Mouse (Mus musculus) cerebellum, adult 9-11 months (tissue): ENCODE data around the gene Lrcol1.
A peak's percentile ranks its signal among the peaks of the same experiment; 100 is the strongest.

Experiments used
- DNase-seq: peaks from one replicate; pipeline ENCODE4 v3.0.0; 2022

Gene Lrcol1

GRCm38 (mm10) chr5:110386371-110387330, 42.1 kb downstream of the Lrcol1 start:
- peak; percentile 80 for DNase-seq

DNA sequence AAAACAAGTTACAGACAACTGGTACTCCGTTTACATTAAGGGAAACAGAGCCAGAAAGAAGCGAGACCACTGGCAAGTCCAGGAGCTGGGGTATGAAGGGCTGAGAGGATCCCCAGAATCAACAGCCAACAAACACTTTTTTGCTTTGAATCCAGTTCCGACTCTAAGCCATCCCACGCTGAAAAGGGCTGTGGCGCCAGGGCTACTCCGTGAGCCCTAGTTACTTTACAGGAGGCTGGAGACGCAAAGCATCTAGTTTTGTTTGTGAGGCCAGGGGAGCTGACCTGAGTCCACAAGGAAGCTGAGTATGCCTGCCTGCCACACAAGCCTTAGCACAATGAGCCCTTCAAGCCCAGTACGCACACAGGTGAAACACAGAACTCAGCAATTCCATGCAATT, 42.8 kb downstream of the Lrcol1 start:
- DNase-seq, result no peak

DNA sequence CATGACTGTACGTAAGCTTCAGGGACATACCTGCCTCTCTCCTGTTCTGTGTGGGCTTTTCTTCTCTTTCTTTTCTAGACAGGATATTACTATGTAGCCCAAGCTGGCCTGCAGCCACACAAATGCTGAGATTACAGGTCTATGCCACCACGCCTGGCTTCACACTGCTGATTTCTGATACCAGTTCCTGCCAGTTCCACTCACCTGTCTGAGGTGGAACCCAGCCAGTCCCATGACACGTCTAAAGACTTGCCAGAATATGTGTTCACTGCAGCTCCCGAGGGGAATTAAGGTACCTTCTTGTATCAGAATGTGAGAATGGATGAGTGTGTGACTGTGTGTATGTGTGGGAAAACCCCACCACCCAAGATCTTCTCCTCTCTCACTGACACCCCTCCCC, 46.1 kb downstream of the Lrcol1 start:
- peak; percentile 87 for DNase-seq

DNA sequence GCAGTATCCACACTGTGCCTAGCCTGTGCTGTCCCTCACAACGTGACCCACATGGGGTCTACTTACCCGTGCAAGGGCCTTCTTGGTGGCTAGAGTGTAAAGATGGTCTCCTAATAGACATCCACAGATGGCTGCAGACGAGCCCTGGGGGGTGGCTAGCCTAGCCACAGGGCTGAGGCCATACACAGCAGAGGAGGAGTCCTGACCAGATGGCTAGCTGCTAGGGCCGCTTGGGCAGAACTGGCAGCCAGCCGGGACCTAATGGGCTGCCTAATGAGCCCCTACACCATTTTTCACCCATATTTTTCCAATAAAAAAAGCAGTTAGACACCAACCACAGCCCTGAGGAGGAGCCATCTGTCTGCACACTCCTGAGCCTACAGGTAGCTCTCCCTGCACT, 48.2 kb downstream of the Lrcol1 start:
- peak; percentile 90 for DNase-seq

- DNase-seq, result peak; percentile 92
Observed at GRCm38 (mm10) chr5:110395006-110395661, 50.6 kb downstream of the Lrcol1 start.

GRCm38 (mm10) chr5:110401101-110401500, 56.6 kb downstream of the Lrcol1 start:
- DNase-seq, result no peak

- DNase-seq, result no peak
Observed at GRCm38 (mm10) chr5:110402557-110402956, 58.0 kb downstream of the Lrcol1 start.

DNA sequence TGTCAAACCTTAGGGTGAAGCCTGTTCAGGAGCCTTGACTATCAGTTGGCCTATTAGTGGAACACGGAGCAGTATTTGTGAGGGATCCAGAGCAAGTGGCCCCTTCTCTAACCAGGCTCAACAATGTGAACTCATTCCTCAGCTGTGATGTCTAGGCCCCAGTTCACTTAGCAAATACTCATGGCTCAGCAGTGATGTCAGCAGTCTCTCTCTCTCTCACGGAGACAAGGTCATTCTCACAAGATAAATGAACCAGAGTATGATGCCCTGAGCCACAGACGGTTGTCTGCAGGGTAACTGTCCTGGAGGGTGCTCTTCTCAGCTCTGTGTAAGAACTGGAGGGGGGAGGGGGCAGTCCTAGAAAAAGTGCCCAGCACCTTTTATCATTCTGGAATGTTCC, 59.4 kb downstream of the Lrcol1 start:
- DNase-seq, result no peak
